Mouse (Mus musculus) lung, postnatal 0 days (tissue): ENCODE results near the gene Aurkb.

Experiments
- CTCF ChIP-seq: IDR thresholded peaks from 2 replicates; pipeline ENCODE4 v1.5.1; 2016; ENCODE audit warnings: antibody characterized with exemption, mild to moderate bottlenecking
- EP300 ChIP-seq: IDR thresholded peaks from 2 replicates; pipeline ENCODE4 v1.6.1; 2016; ENCODE audit warnings: antibody characterized with exemption, mild to moderate bottlenecking, control low read depth

DNA sequence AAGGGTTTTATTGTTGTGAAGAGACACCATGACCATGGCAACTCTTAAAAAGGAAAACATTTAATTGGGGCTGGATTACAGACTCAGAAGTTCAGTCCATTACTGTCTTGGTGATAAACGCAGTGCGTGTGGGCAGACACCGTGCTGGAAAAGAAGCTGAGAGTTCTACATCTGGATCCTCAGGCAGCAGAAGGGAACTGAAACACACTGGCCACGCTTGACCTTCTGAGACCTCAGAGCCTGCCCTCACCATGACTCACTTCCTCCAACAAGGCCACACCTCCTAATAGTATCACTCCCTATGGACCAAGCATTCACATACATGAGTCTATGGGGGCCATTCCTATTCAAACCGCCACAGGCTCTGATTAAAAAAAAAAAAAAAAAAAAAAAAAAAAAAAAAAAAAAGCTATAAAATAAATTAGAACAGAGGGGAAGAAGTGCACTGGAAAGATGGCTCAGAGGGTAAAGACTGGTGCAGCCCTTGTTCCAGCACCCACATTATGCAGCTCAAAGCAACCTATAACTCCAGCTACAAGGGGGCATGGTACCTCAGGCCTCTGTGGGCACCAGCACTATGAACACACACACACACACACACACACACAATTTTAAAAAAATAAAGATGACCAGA, 33.5 kb downstream of the Aurkb start:
- no peak for TF ChIP-seq CTCF
- TF ChIP-seq EP300 = no peak
